Mouse (Mus musculus) MEL-GATA-1-ER (cell line): ENCODE results near the gene Unc80.

Source experiments
- DNase-seq: peaks from one replicate; pipeline ENCODE4 v3.0.0-alpha.2; 2012; ENCODE audit warnings: low read depth; ENCODE audit errors: extremely low read depth

The Unc80 gene

DNA sequence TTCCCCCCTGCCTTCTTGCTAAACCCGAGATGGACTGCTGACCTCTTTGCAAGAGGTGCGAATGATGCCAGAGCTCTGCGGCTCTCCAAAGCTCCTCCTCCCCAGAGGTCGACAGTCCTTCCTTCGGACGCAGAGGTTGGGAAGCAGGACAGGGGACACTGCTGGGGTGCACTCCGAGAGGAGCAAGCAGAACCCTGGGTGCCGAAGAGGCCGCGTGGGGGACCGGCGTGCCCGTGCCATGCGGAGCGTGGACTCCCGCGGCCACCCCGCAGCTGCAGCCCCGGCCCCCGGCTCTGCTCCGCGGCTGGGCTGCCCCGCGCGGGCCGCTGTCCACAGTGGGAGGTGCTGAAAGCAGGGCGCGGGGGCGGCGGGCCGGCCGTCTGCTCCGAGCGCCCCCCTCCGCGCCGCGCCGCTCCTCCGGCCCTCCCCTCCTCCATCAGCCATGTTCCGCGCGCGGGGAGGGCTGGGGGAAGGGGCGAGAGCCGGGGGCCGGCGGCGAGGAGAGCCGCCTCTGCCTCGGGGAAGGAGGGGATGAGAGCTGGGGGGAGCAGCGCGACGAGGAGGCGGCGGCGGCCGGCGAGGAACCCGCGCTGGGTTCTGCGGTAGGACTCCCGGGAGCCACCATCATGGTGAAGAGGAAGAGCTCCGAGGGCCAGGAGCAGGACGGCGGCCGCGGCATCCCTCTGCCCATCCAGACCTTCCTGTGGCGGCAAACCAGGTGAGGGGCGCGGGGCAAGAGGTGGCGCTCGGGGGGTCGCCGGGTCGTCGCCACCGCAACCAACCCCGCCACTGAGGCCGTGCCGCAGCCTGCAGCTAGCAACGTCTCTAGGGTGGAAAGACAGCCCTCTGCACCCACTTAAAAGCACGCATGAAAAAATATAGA lies at the start of gene Unc80:
Gene Unc80, plus strand, starts transcription at position 547 of the 883 bp plus-strand sequence.
- DNase-seq, result no peak

- DNase-seq, result no peak
These were observed 42.1 kb upstream of the Unc80 start for GRCm38 (mm10) chr1:66426073-66426472.

DNA sequence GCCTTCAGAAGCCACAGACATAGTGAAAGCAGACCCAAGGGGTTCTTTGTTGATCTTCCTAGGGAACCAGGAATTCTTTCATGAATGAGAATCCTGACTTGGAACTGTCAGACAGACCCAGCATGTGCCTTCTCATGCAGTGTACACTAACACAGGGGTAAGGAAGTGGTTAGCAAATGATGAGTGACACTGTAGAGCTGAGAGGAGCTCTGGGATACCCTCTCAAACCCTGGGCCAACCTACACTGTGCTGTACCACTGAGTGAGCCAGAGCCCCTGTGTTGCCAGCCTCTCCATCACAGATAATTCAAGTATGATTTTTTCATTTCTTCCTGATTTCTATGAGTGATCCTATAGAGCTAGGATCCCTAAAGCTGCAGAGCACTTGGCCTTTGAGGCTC lies 37.2 kb upstream of the Unc80 start:
- DNase-seq, result no peak

GRCm38 (mm10) chr1:66431472-66431871 lies 36.7 kb upstream of the Unc80 start:
- no peak for DNase-seq

DNA sequence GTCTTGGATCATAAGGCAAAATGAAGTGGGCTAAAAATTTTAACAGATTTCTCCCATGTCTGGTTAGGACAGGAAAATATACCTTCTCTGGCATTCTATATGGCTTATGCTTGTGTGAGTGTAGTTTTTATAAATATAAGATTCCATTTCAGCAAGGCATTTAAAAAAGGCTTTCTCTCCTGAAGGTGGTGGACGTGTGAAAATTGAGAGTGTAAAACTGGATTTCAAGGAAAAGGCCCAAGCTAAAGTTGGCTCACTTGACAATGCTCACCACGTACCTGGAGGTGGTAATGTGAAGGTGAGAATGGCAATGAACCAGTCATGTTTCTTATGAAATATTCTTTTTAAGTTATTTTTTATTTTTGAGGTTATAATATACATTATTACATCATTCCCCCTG lies 30.1 kb upstream of the Unc80 start:
- DNase-seq, result no peak

GRCm38 (mm10) chr1:66442922-66443321 lies 25.2 kb upstream of the Unc80 start:
- no peak for DNase-seq

DNA sequence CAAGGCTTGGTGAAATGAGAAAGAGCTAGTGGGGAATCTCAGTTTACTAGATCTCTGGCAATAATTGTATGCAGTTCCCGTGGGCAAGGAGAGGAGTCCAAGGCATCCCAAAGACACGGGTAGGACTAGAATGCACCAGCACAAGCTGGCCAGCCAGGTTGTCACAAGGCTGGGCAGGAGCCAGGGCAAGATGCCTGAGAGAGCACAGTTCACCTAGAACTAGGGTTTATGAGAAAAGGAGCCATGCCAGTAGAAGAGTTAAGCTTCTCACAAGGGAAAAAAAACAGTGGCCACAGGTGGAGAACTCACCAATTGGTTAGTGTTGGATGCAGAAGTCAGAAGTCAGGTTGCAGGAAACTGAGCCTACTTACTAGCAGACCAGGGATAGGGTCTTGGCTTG lies 18.7 kb upstream of the Unc80 start:
- no peak for DNase-seq

DNA sequence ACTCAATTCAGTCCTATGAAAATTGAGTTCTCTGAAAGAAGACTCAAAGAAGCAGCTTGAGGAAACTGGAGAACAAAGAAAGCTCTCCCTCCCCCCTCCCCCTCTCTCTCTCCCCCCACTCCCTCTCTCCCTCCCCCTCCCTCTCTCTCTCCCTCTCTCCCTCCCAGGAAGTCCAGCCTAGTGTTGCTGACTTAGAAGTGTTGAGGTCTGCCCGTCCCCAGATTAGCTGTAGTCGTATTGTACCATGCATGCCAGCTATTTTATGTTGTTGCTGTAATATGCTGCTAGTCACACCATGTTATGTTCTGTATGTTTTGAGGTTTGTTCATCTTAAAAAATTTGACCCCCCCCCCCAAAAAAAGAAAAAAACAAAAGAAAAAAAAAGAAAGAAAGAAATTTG lies 11.6 kb upstream of the Unc80 start:
- DNase-seq, result no peak

- DNase-seq, result no peak
These were observed 10.4 kb upstream of the Unc80 start for GRCm38 (mm10) chr1:66457747-66458146.

DNA sequence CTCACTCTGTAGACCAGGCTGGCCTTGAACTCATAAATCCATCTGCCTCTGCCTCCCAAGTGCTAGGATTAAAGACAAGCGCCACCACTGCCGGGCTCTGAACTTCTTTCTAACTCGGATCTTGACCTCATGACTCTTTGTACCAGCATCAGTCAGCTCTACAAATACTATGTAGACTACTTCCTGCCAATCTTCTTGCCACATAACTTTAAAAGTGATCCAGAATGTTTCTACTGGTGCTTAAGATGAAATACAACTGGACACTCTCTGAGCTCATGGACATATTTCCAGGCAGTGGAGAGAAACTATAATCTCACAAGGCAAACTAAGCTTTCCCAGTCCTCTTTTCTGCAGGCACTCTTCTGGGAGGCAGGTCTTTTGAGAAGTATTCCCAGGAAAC lies 8.8 kb upstream of the Unc80 start:
- no peak for DNase-seq

- DNase-seq, result no peak
These were observed 7.3 kb upstream of the Unc80 start for GRCm38 (mm10) chr1:66460850-66461249.

DNA sequence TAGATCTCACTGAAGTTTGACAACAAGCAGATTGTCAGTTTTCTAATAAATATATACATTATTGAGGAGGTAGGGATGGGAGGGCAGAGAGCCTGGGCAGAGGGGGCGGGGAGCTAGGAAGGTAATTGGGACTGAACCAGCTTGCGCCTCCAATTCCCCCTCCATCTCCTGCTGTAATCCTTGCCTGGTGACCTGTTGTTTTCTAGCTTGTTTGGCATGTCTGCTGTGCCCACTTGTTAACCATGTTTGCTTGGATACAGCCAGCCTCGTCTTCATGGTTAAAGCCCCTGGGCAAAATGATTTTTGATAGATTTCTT lies 495 bp downstream of the Unc80 start:
- DNase-seq, result no peak

DNA sequence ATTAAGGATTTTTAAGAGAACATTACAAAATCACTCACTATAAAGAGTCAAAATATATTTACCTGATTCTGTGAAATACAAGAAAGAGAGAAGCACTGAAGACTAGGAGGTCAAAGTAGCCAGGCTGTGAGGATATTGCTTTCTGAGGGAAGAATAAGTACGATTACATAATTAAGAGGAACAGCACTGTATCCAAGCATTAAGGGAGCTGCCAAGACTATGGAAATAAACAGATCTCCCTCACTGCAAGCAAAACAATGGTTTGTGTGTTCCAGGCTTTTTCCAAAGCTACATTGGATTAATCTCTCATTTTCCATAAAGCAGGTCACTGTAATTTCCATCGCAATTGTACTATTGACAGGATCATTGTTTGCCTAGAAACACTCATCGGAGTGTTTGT lies 14.6 kb downstream of the Unc80 start:
- DNase-seq, result no peak

GRCm38 (mm10) chr1:66493064-66493463 lies 24.9 kb downstream of the Unc80 start:
- no peak for DNase-seq

- DNase-seq, result no peak
These were observed 27.3 kb downstream of the Unc80 start for GRCm38 (mm10) chr1:66495310-66496012.

DNA sequence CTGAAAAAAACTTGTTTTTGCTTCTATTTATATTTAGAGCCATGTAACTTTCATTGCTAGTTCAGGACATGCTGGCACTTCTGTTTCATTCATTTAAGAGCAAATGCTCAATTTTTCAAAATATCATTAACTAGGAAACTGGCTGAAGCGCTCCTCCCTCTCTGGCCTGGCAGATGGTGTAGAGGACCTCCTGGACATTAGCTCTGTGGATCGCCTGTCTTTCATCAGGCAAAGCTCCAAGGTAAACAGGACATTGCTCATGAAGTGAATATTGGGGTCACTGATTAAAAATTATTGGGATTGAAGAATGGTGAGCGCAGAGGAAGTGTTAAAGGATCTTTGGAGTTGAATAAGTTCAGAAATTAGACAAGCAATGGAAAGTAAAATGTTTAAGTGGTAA lies 82.6 kb downstream of the Unc80 start:
- no peak for DNase-seq

GRCm38 (mm10) chr1:66552396-66552966 lies 84.3 kb downstream of the Unc80 start:
- no peak for DNase-seq

DNA sequence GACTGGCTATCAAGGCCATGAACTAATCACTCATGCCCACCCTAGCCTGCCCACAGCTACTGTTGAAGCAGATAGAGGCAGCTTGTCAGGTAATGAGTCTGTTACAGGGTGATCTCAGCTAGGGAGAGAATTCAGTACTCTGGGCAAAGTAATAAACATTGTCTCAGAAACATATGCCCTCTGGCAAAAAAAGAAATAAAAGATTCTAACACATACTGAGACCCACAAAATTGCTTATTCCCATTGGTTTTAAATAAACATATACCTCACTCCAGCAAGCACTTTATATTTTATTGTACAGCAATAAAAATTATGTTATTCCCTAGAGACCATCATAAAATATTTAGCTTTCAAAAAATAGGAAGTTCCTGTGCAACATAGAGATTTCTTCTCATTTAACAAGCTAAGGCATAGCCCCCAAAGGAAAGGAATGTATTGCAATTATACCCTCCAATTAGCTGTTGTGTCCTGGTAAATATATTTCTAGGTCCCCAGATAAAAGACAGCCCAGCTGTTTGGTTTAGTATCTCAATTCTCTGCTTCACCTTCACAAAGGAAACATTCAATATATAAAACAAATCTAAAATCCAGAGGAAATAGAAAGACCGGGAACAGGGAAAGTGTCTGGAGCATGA lies 93.6 kb downstream of the Unc80 start:
- DNase-seq, result no peak

- DNase-seq, result no peak
These were observed 94.2 kb downstream of the Unc80 start for GRCm38 (mm10) chr1:66562332-66562731.

DNA sequence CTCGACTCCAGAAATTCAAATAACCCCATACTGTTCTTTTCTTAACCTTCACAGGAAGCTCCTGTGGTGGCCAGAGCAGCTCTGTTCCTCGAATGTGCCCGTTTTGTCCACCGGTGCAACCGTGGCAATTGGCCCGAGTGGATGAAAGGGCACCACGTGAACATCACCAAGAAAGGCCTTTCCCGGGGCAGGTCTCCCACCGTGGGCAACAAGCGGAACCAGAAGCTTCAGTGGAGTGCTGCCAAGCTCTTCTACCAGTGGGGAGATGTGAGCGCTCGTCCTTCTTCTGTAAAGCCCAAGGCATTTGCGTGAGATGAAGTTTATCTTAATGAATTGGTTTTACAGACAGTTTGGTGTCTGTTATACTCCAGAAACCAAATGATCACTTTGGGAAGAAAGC lies 101.6 kb downstream of the Unc80 start:
- no peak for DNase-seq

DNA sequence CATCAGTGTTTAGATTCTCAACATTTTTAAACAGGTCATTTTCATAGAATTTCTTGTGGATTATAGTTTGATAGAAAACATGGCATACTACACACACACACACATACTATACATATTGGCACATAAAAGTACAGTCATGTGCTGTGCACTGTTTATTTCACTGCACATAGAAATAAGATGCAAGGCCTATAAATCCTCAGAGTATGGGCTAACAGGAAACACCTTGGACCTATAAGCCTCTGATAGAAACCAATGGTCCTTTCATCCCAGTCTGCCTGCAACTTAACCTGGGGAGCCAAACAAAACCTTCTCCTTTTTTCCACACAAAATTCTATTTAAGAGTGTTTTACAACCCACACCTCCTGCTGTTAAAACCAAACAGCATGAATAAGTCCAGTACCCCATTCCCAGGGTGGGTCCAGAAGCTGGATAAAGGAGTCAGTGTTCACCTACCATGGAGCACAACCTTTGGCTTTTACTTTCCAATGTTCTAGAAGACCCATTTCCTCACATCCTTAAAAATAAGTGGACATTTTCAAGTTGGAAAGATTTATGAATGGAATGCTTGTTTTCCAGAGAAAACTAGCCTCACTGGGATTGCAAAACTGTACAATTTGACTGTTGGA lies 129.1 kb downstream of the Unc80 start:
- no peak for DNase-seq

- no peak for DNase-seq
These were observed 140.1 kb downstream of the Unc80 start for GRCm38 (mm10) chr1:66608304-66608703.
